Mouse (Mus musculus): ENCODE measurements around the gene Arf4. TPM values are rescaled to one million over a fixed set of nuclear protein-coding genes. Genes with fewer than 3 reads are reported as not detected.

Arf4 gene
- total RNA-seq, 2 experiments from 2014 or later: 160 to 169 TPM

Small RNA genes within 50 kb of the gene (microRNA-seq; reads per million reads assigned to microRNA genes)
- 0.59 to 0.89 reads per million in 2 experiments for gene Mir7672

Other genes with a start within 250 kb of the Arf4 start
- gene Slmap, start 103.1 kb upstream of the Arf4 start, total RNA-seq (2021): 10 to 100 TPM; 80.9 to 81.9 TPM
- 10 to 100 TPM; 26.2 to 28.6 TPM for gene Dennd6a, start 64.2 kb upstream of the Arf4 start, total RNA-seq (2021)
- gene Pde12, start 31.8 kb downstream of the Arf4 start, total RNA-seq (2021): 1 to 10 TPM; 8.9 to 9.4 TPM
- 1 to 10 TPM in 1 of 2 experiments, under 1 TPM in 1; 0.80 to 1.8 TPM for gene Dnah12, start 55.2 kb downstream of the Arf4 start, total RNA-seq (2021)

Measured in layer of hippocampus, postnatal 10 days (tissue).